Mouse (Mus musculus): ENCODE measurements around the gene Tmem79. TPM values are rescaled to one million over a fixed set of nuclear protein-coding genes. Genes with fewer than 3 reads are reported as not detected.
"Not testable (repeated sequence)": the region's sequence is repeated elsewhere in the genome, so short reads cannot be mapped to it uniquely, and the experiment has no call there.

The Tmem79 gene
- total RNA-seq (2021), result 1 to 10 TPM in 1 of 2 experiments, under 1 TPM in 1; 0.63 to 1.5 TPM

DNA sequence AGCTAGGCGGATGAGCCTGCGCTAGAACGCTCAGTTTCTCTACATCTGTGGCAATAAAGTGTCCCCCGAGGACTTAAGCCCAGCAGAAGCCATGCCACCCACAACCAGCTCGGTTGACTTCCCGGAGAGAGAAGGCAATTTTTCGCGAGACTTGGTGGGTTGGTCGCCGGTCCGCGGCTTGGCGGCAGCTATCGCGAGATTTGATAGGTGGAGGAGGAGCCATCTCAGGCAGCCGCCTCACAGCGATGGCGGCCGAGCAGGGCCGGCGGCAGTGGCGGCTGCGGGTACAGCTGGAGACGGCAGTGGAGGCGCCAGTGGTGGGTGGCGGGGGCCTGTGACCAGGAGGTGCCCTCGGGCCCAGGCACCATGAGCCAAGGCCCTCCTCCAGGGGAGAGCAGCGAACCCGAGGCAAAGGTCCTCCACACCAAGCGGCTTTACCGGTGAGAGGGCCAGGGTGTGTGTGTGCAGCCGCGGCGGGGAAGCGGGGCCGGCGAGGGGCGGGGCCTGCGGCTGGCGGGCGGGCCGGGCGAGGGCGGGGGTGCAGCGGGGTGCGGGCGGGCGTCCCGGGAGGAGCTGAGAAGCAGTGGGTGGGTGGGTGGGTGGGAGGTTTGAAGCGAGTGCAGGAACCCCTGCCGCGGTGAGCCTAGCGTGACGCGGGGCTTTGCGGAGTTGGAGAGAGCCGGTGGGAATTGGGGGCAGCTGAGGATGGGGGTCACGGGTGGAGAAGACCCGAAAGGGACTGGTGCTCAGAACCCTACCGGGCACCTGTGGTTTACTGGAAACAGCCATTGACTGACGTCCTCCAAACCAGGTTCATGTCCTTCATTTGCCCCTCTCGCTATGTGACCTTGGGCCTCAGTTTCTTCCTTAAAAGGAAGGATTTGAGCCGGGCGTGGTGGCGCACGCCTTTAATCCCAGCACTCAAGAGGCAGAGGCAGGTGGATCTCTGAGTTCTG is at the start of gene Tmem79, which contains the start of gene Smg5:
Gene Tmem79 (minus strand): TSS at position 91 of the 956 bp plus-strand sequence.
Gene Smg5 (plus strand): TSS at position 203 of the 956 bp plus-strand sequence.
- intact Hi-C loops (cut with DNase I), result no loop called here
- peak; percentile 95 to 97 for DNase-seq (ENCODE audit: extremely low spot score in 1 of 2, low spot score in 2 of 2)

DNA sequence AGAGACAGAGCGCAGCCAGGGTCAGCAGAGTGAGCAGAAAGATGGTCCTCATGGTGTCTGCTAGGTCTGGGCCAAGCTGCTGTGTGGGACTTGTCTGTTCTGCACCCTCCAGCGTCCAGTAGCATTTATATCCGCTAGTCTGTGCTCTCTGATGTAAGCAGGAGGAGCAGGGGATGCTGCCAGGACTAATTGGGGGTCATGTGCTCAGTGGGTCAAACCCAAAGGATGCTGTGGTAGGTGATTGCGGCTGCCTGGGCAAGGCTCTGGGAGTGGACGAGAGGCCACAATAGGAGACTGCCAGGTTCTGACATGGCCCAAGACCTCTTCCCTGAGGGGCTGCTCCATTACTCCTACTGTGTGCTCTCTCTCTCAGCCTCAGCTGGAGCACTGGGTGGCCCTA is 48.4 kb upstream of the Tmem79 start, which contains the start of gene Bglap:
Gene Bglap (minus strand): TSS at position 101 of the 400 bp plus-strand sequence.
- intact Hi-C loops (cut with DNase I), result no loop called here
- no peak for DNase-seq (ENCODE audit: extremely low spot score in 1 of 2, low spot score in 2 of 2)

DNA sequence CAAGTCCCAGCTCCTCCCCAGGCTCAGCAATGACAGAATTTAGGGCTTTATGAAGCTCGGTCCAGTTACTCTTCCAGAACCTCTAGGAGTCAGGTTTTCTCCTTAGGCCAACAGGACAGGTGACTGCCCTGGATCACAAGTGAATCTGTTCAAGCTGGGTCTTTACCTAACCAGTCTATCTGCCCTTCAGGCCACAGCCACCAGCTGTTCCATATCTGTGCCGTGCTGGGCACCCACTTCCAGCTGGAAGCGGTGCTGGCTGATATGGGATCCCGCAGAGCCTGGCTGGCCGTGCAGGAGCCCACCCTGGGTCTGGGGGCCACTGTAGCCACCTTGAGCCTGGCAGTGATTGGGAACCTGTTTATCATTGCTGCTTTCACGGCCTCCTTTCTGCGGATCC is 46.4 kb upstream of the Tmem79 start:
- DNase-seq (ENCODE audit: extremely low spot score in 1 of 2, low spot score in 2 of 2); intact Hi-C loops (cut with DNase I): not testable (repeated sequence)

DNA sequence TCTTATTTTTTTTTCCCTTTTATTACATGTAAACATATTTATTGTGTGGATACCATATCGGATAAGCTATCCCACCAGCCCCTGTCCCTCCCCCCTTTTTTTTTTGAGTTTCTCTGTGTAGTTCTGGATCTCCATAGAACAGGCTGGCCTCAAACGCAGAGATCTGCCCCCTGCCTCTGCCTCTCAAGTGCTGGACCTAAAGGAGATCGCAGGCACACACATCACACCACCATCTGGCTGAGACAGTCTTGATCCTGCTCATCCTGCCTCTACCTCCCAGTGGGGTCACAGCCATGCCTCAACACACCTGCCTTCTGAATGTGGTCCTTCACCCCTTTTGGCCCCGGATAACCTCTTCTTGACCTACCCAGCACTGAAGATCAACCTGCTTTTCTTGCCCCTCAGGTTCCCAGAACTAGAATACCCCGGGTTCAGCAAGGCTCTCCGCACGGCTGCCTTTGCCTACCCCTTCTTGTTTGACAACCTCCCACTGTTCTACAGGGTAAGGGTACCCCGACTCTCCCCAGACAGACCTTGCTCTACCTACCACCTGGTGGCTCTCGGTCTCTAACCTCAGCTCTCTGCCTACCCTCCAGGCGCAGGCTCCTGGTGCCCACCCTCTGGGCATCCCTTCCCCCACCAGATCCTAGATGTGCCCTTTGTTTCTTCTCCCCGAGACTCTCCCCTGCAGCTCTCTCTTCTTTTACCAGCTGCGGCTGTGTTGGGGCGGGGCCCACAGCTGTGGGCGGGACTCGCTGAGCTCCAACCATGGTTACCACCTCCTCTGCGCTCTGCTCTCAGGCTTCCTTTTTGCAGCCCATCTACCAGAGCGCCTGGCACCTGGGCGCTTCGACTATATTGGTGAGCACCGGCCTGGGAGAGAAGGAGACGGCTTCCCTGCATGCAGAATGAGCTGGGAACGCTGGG is 45.7 kb upstream of the Tmem79 start:
- intact Hi-C loops (cut with DNase I); DNase-seq (ENCODE audit: extremely low spot score in 1 of 2, low spot score in 2 of 2): not testable (repeated sequence)

DNA sequence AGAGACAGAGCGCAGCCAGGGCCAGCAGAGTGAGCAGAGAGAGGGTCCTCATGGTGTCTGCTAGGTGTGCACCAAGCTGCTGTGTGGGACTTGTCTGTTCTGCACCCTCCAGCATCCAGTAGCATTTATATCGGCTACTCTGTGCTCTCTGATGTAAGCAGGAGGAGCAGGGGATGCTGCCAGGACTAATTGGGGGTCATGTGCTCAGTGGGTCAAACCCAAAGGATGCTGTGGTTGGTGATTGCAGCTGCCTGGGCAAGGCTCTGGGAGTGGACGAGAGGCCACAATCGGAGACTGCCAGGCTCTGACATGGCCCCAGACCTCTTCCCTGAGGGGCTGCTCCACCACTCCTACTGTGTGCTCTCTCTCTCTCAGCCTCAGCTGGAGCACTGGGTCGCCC is 42.7 kb upstream of the Tmem79 start, which contains the start of gene Bglap2:
Gene Bglap2 (minus strand): TSS at position 101 of the 400 bp plus-strand sequence.
- DNase-seq (ENCODE audit: extremely low spot score in 1 of 2, low spot score in 2 of 2); intact Hi-C loops (cut with DNase I): not testable (repeated sequence)

DNA sequence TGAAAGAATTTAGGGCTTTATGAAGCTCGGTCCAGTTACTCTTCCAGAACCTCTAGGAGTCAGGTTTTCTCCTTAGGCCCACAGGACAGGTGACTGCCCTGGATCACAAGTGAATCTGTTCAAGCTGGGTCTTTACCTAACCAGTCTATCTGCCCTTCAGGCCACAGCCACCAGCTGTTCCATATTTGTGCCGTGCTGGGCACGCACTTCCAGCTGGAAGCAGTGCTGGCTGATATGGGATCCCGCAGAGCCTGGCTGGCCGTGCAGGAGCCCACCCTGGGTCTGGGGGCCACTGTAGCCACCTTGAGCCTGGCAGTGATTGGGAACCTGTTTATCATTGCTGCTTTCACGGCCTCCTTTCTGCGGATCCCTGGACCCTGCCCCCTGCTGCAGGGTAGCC is 40.7 kb upstream of the Tmem79 start:
- intact Hi-C loops (cut with DNase I); DNase-seq (ENCODE audit: extremely low spot score in 1 of 2, low spot score in 2 of 2): not testable (repeated sequence)

DNA sequence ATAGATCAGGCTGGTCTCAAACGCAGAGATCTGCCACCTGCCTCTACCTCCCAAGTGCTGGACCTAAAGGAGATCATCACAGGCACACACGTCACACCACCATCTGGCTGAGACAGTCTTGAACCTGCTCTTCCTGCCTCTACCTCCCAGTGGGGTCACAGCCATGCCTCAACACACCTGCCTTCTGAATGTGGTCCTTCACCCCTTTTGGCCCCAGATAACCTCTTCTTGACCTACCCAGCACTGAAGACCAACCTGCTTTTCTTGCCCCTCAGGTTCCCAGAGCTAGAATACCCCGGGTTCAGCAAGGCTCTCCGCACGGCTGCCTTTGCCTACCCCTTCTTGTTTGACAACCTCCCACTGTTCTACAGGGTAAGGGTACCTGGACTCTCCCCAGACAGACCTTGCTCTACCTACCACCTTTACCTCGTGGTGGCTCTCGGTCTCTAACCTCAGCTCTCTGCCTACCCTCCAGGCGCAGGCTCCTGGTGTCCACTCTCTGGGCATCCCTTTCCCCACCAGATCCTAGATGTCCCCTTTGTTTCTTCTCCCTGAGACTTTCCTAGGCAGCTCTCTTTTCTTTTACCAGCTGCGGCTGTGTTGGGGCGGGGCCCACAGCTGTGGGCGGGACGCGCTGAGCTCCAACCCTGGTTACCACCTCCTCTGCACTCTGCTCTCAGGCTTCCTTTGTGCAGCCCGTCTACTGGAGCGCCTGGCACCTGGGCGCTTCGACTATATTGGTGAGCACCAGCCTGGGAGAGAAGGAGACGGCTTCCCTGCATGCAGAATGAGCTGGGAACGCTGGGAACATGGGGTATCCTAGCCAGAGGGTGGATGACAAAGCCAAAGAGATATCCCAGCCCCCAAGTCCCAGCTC is 40.0 kb upstream of the Tmem79 start:
- DNase-seq (ENCODE audit: extremely low spot score in 1 of 2, low spot score in 2 of 2); intact Hi-C loops (cut with DNase I): not testable (repeated sequence)

DNA sequence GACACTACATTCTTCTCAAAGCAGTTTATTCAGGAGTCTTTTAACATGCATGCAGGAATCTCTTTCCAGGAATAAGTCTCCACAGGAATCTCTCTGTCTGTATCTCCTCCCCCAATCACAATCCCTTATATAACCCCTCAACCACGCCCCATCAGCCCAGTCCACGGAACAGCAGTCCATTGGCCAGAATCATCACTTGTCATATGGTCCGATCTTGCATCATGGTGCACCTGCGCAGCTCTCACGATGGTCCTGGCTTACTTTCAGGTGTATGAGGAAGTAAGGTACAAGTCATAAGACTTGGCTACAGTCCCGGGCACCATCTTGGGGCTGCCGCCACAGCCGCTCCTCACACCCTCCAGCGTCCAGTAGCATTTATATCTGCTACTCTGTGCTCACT is 36.7 kb upstream of the Tmem79 start, which contains the start of gene Bglap3:
Gene Bglap3 (minus strand): TSS at position 101 of the 400 bp plus-strand sequence.
- DNase-seq (ENCODE audit: extremely low spot score in 1 of 2, low spot score in 2 of 2); intact Hi-C loops (cut with DNase I): not testable (repeated sequence)

DNA sequence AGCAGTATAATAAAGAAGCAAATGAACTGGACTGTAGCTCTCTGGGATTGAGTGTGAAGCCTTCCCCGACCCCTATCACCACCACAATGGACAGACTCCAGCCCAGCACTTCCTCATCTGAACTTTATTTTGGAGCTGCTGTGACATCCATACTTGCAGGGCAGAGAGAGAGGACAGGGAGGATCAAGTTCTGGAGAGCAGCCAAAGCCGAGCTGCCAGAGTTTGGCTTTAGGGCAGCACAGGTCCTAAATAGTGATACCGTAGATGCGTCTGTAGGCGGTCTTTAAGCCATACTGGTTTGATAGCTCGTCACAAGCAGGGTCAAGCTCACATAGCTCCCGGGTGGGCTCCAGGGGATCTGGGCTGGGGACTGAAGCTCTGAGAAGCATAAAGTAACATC is 32.6 kb upstream of the Tmem79 start:
- intact Hi-C loops (cut with DNase I); DNase-seq (ENCODE audit: extremely low spot score in 1 of 2, low spot score in 2 of 2): not testable (repeated sequence)

DNA sequence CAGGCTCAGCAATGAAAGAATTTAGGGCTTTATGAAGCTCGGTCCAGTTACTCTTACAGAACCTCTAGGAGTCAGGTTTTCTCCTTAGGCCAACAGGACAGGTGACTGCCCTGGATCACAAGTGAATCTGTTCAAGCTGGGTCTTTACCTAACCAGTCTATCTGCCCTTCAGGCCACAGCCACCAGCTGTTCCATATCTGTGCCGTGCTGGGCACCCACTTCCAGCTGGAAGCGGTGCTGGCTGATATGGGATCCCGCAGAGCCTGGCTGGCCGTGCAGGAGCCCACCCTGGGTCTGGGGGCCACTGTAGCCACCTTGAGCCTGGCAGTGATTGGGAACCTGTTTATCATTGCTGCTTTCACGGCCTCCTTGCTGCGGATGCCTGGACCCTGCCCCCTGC is 31.6 kb upstream of the Tmem79 start:
- intact Hi-C loops (cut with DNase I); DNase-seq (ENCODE audit: extremely low spot score in 1 of 2, low spot score in 2 of 2): not testable (repeated sequence)

DNA sequence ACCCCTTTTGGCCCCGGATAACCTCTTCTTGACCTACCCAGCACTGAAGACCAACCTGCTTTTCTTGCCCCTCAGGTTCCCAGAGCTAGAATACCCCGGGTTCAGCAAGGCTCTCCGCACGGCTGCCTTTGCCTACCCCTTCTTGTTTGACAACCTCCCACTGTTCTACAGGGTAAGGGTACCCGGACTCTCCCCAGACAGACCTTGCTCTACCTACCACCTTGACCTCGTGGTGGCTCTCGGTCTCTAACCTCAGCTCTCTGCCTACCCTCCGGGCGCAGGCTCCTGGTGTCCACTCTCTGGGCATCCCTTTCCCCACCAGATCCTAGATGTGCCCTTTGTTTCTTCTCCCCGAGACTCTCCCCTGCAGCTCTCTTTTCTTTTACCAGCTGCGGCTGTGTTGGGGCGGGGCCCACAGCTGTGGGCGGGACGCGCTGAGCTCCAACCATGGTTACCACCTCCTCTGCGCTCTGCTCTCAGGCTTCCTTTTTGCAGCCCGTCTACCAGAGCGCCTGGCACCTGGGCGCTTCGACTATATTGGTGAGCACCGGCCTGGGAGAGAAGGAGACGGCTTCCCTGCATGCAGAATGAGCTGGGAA is 31.0 kb upstream of the Tmem79 start:
- DNase-seq (ENCODE audit: extremely low spot score in 1 of 2, low spot score in 2 of 2), result peak; percentile 31 to 60
- intact Hi-C loops (cut with DNase I), result not testable (repeated sequence)

DNA sequence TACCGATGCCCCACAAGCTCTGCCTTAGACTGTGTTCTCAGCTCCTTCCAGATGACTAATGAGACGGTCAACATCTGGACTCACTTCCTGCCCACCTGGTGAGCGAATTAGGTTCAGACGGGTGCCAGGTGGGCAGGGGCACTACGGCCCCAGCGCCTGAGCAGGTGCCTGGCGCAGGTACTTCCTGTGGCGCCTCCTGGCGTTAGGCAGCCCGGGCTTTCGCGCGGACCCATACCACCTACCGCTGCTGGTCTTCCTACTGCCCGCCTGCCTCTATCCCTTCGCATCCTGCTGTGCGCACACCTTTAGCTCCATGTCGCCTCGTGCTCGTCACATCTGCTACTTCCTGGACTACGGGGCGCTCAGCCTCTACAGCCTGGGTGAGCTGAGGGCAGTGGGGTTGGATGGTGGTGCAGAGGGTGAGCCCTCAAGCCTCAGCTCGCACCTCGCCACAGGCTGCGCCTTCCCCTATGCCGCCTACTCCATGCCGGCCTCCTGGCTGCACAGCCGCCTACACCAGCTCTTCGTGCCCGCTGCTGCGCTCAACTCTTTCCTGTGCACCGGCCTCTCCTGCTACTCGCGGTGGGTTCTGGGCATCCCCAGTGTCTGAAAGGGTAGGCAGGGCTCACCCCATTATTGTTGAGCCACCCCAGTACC is 29.9 kb upstream of the Tmem79 start:
- no peak for DNase-seq (ENCODE audit: extremely low spot score in 1 of 2, low spot score in 2 of 2)
- intact Hi-C loops (cut with DNase I), result no loop called here

DNA sequence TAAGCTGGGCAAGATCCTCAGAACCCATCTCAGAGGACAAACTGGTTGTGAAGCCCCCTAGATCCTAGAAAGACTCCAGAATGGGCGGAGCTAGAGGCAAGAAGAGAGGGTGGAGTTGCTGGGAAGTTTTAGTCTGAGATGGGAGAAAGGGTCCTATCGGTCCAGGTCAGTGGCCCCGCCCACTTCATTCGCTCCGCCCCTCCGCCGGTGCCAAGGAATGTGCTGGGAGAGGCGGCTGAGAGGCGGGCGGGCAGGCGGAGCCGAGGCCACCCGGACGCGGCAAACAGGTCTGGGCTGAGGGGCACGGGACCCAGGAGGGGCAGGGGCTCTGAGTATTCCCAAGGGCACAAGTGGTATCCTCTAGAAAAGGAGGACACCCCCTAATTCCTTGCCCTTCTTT is 28.4 kb upstream of the Tmem79 start, which contains the start of gene Paqr6:
Gene Paqr6 (plus strand): TSS at position 248 of the 400 bp plus-strand sequence.
- intact Hi-C loops (cut with DNase I), result no loop called here
- DNase-seq (ENCODE audit: extremely low spot score in 1 of 2, low spot score in 2 of 2), result peak in 1 of 2 experiments; percentile 81

DNA sequence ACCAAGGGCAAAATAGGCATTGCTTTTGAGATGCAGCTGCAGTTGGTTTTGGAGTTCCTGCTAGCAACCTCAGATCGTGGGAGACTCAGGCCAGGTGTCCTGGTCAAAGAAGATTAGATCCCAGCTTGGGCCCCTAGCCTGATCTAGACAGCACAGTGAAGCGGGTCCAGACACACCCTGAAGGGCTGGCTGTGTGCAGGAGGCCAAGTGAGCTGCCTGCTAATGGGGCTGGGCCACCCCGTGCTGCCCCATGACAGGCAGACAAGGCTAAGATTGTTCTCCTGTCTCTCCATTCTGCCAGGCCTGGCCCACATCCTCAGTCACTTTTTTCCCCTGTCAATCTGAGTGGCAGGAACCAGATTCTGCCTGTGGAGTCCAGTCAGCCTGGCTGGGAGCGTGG is 27.8 kb upstream of the Tmem79 start:
- intact Hi-C loops (cut with DNase I), result no loop called here
- DNase-seq (ENCODE audit: extremely low spot score in 1 of 2, low spot score in 2 of 2), result no peak

DNA sequence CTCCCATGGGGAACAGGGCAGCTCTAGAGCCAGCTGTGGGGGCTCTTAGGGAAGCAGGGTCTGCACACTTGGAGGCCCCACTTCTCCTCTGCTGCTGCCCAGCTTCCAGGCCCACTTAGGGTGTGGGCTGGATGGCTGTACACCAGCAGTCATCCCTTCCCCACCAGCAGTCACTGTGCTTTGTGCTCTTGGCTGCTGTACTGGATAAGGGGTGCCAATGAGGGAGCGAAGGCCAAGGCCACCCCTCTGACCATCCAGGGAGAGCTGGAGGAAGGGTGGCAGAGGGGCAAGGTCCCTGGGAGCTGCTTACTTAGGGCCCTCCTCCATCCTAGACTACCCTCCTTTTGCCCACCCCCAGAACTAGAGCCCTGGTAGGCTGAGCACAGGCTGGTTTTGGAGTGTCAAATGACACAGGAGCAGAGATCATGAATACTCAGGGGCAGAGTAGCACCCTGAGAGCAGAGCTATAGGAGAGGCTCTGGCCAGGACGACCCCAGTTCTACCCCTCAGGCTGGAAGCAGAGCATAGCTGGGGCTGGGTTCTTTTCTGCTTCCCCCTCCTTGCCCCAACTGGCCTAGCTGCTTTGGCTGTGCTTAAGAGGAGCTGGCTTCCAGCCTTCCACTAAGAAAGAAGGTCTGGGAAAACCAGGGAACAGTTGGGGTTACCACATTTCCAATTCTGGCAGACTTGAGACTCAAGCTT is 25.8 kb upstream of the Tmem79 start:
- intact Hi-C loops (cut with DNase I), result no loop called here
- no peak for DNase-seq (ENCODE audit: extremely low spot score in 1 of 2, low spot score in 2 of 2)

DNA sequence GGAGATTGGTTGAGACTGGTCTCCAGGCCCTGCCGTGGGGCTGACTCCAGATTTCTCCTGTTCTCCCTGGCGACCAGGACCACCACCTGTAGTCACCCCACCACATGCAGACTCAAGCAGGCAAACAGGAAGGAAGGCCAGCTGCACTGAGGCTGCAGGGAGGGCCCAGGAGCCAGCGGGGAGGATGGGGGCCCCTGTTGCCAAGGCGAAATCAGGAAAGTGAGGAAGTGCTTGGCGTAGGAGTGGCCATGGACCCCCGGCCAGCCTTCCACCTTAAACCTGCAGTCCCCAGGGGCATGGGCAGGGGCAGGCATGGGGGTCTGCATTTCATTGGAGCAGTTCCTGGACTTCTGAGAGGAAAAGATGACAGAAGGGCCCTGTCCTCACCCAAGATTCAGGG is 25.1 kb upstream of the Tmem79 start:
- DNase-seq (ENCODE audit: extremely low spot score in 1 of 2, low spot score in 2 of 2), result no peak
- intact Hi-C loops (cut with DNase I), result no loop called here

DNA sequence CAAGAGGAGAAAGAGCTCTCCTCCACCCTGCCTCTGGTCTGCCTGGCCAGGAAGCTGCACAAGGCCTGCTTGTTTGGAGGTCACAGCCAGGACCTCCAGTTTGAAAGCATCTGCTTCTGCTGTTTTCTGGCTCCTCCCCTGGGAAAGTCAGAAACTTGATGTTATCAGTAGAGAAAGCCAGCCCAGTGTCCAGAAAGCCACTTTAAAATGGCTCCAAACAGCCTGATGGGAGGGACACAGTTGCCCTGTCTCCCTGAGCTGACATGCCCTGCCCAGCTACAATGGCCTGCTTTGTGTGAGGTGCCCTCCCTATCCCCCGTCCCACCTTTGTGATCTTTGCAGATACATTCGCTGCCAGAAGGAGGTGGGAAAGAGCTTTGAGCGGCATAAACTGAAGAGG is 24.0 kb upstream of the Tmem79 start:
- intact Hi-C loops (cut with DNase I), result no loop called here

More for the DNA sequence above, 24.0 kb upstream of the Tmem79 start:
- DNase-seq (ENCODE audit: extremely low spot score in 1 of 2, low spot score in 2 of 2), result no peak
